Mouse (Mus musculus) cerebellum, postnatal 25 days (tissue): ENCODE measurements around the gene Adgrg2.

Source experiments
- DNase-seq, 2 experiments: peaks; one replicate each; pipeline ENCODE4 v3.0.0; 2021; ENCODE audit warnings: mixed read lengths in 2 of 2

Gene Adgrg2

GRCm38 (mm10) chrX:160502048-160503041 lies 111.9 kb downstream of the Adgrg2 start, which contains the start of gene Phka2:
Phka2 (plus strand) TSS chrX:160502166.
- peak; percentile 85 to 90 for DNase-seq

GRCm38 (mm10) chrX:160509046-160509445 lies 118.6 kb downstream of the Adgrg2 start:
- no peak for DNase-seq

GRCm38 (mm10) chrX:160510197-160510596 lies 119.7 kb downstream of the Adgrg2 start:
- DNase-seq = no peak

GRCm38 (mm10) chrX:160516027-160516426 lies 125.5 kb downstream of the Adgrg2 start:
- DNase-seq = no peak

GRCm38 (mm10) chrX:160542772-160543171 lies 152.3 kb downstream of the Adgrg2 start:
- DNase-seq = no peak
